Mouse (Mus musculus): ENCODE measurements at regions not wholly inside any gene's neighbourhood (a gene's known extent, or its start where the extent isn't known, plus 50 kb on each side); places are given as distances from the start of the nearest gene placed in this dataset.
A peak's percentile ranks its signal among the peaks of the same experiment; 100 is the strongest.

- H3K9ac ChIP-seq (ENCODE audit: control insufficient read depth, low read depth, low read length, poor library complexity, severe bottlenecking), result no peak overlapping the region
- H3K79me2 ChIP-seq (ENCODE audit: control insufficient read depth, insufficient read depth, low read length, poor library complexity), result no peaks in the 10 kb centered on the region
- no peak for DNase-seq (ENCODE audit: low read depth, low spot score)
- H3K27me3 ChIP-seq (ENCODE audit: control insufficient read depth in 1 of 2, insufficient read depth in 2 of 2, low read length in 2 of 2), result no peaks in the 10 kb centered on the region
- no peak overlapping the region for H3K27ac ChIP-seq (ENCODE audit: control insufficient read depth, low read depth, low read length)
- H3K4me3 ChIP-seq (ENCODE audit: control insufficient read depth in 1 of 2, insufficient read depth in 1 of 2, low read depth in 2 of 2, low read length in 2 of 2), result no peak overlapping the region
- no peaks in the 10 kb centered on the region for H3K9me3 ChIP-seq (replicated peaks; ENCODE audit: insufficient read depth, low read length)
- H3K4me1 ChIP-seq (ENCODE audit: control insufficient read depth in 1 of 2, insufficient read depth in 2 of 2, low read length in 2 of 2), result no peaks in the 10 kb centered on the region
- TF ChIP-seq TBP (IDR thresholded peaks at IDR 0.05; ENCODE audit: low read depth, low read length) (no peak), UBTF (IDR thresholded peaks at IDR 0.05; ENCODE audit: borderline replicate concordance, insufficient read depth, low read depth, low read length) (no peak), MAX (IDR thresholded peaks at IDR 0.05; ENCODE audit: low read length) (no peak), BHLHE40 (IDR thresholded peaks at IDR 0.05; ENCODE audit: borderline replicate concordance, low read depth, low read length) (no peak)
- no peaks in the 10 kb centered on the region for H3K36me3 ChIP-seq (ENCODE audit: control insufficient read depth in 1 of 2, insufficient read depth in 2 of 2, low read length in 2 of 2)
Observed at GRCm38 (mm10) chr4:95301907-95302306, 249.9 kb upstream of the Jun start.

GRCm38 (mm10) chr4:95303337-95303736, 251.3 kb upstream of the Jun start:
- H3K27me3 ChIP-seq (ENCODE audit: control insufficient read depth in 1 of 2, insufficient read depth in 2 of 2, low read length in 2 of 2), result no peaks in the 10 kb centered on the region
- H3K27ac ChIP-seq (ENCODE audit: control insufficient read depth, low read depth, low read length), result no peak overlapping the region
- H3K9ac ChIP-seq (ENCODE audit: control insufficient read depth, low read depth, low read length, poor library complexity, severe bottlenecking), result no peak overlapping the region
- H3K79me2 ChIP-seq (ENCODE audit: control insufficient read depth, insufficient read depth, low read length, poor library complexity), result no peaks in the 10 kb centered on the region
- H3K36me3 ChIP-seq (ENCODE audit: control insufficient read depth in 1 of 2, insufficient read depth in 2 of 2, low read length in 2 of 2), result no peaks in the 10 kb centered on the region
- DNase-seq (ENCODE audit: low read depth, low spot score), result no peak
- TF ChIP-seq NELFE (IDR thresholded peaks at IDR 0.05; ENCODE audit: low read depth, low read length) (no peak), POLR2A (IDR thresholded peaks at IDR 0.05; ENCODE audit: control insufficient read depth in 1 of 2, insufficient read depth in 1 of 2, low read depth in 1 of 2, low read length in 2 of 2, poor library complexity in 1 of 2) (no peak), MYB (IDR thresholded peaks at IDR 0.05; ENCODE audit: low read depth, low read length) (no peak), ELF1 (IDR thresholded peaks at IDR 0.05; ENCODE audit: low read depth, low read length) (no peak), RCOR1 (IDR thresholded peaks at IDR 0.05; ENCODE audit: low read depth, low read length) (no peak)
- no peaks in the 10 kb centered on the region for H3K9me3 ChIP-seq (replicated peaks; ENCODE audit: insufficient read depth, low read length)
- peak overlapping the region; percentile 18 to 37; a peak in 3 of 4 replicates for H3K4me3 ChIP-seq (ENCODE audit: control insufficient read depth in 1 of 2, insufficient read depth in 1 of 2, low read depth in 2 of 2, low read length in 2 of 2)
- no peaks in the 10 kb centered on the region for H3K4me1 ChIP-seq (ENCODE audit: control insufficient read depth in 1 of 2, insufficient read depth in 2 of 2, low read length in 2 of 2)

GRCm38 (mm10) chr4:95304006-95304405, 252.0 kb upstream of the Jun start:
- Histone ChIP-seq H3K4me1 (ENCODE audit: control insufficient read depth in 1 of 2, insufficient read depth in 2 of 2, low read length in 2 of 2) (no peaks in the 10 kb centered on the region), H3K4me3 (ENCODE audit: control insufficient read depth in 1 of 2, insufficient read depth in 1 of 2, low read depth in 2 of 2, low read length in 2 of 2) (no peak overlapping the region), H3K27ac (ENCODE audit: control insufficient read depth, low read depth, low read length) (no peak overlapping the region), H3K9ac (ENCODE audit: control insufficient read depth, low read depth, low read length, poor library complexity, severe bottlenecking) (no peak overlapping the region), H3K27me3 (ENCODE audit: control insufficient read depth in 1 of 2, insufficient read depth in 2 of 2, low read length in 2 of 2) (no peaks in the 10 kb centered on the region), H3K79me2 (ENCODE audit: control insufficient read depth, insufficient read depth, low read length, poor library complexity) (no peaks in the 10 kb centered on the region), H3K36me3 (ENCODE audit: control insufficient read depth in 1 of 2, insufficient read depth in 2 of 2, low read length in 2 of 2) (no peaks in the 10 kb centered on the region), H3K9me3 (replicated peaks; ENCODE audit: insufficient read depth, low read length) (no peaks in the 10 kb centered on the region)
- no peak for DNase-seq (ENCODE audit: low read depth, low spot score)
- no peak for TF ChIP-seq MXI1 (IDR thresholded peaks at IDR 0.05; ENCODE audit: low read depth, low read length)
- TF ChIP-seq RCOR1 (IDR thresholded peaks at IDR 0.05; ENCODE audit: low read depth, low read length), result no peak
- TF ChIP-seq TAL1 (IDR thresholded peaks at IDR 0.05; ENCODE audit: low read length), result no peak
- no peak for TF ChIP-seq GATA1 (IDR thresholded peaks at IDR 0.05; ENCODE audit: low read depth, low read length)
- TF ChIP-seq POLR2A (IDR thresholded peaks at IDR 0.05; ENCODE audit: control insufficient read depth in 1 of 2, insufficient read depth in 1 of 2, low read depth in 1 of 2, low read length in 2 of 2, poor library complexity in 1 of 2), result no peak
- no peak for TF ChIP-seq MAZ (IDR thresholded peaks at IDR 0.05; ENCODE audit: low read depth, low read length)
- no peak for TF ChIP-seq EP300 (IDR thresholded peaks at IDR 0.05; ENCODE audit: low read depth in 1 of 2, low read length in 2 of 2)
- no peak for TF ChIP-seq E2F4 (IDR thresholded peaks at IDR 0.05; ENCODE audit: borderline replicate concordance, low read depth, low read length)
- no peak for TF ChIP-seq GABPA (IDR thresholded peaks at IDR 0.05; ENCODE audit: low read depth, low read length)
- TF ChIP-seq SMC3 (IDR thresholded peaks at IDR 0.05; ENCODE audit: low read depth, low read length), result no peak
- no peak for TF ChIP-seq ZNF384 (IDR thresholded peaks at IDR 0.05; ENCODE audit: low read depth, low read length)
- TF ChIP-seq NRF1 (IDR thresholded peaks at IDR 0.05; ENCODE audit: insufficient read depth, low read depth, low read length, poor library complexity, severe bottlenecking), result no peak
- TF ChIP-seq MYB (IDR thresholded peaks at IDR 0.05; ENCODE audit: low read depth, low read length), result no peak
- no peak for TF ChIP-seq ELF1 (IDR thresholded peaks at IDR 0.05; ENCODE audit: low read depth, low read length)
- no peak for TF ChIP-seq HCFC1 (IDR thresholded peaks at IDR 0.05; ENCODE audit: low read depth, low read length)
- no peak for TF ChIP-seq CHD2 (IDR thresholded peaks at IDR 0.05; ENCODE audit: low read length)
- no peak for TF ChIP-seq POLR2AphosphoS5 (IDR thresholded peaks at IDR 0.05; ENCODE audit: borderline replicate concordance, low read depth, low read length)
